Mouse (Mus musculus) ES-Bruce4 (cell line): Measurements from ENCODE around the gene Mtus2.

Experiments used
- CTCF ChIP-seq: IDR thresholded peaks from one replicate; pipeline ENCODE4 v1.8.1; 2011; ENCODE audit warnings: low read depth, low read length
- EP300 ChIP-seq: IDR thresholded peaks from 2 replicates; pipeline ENCODE4 v1.6.1; 2011; ENCODE audit warnings: low read depth, low read length; ENCODE audit not compliant: insufficient read depth
- POLR2A ChIP-seq: IDR thresholded peaks from one replicate; pipeline ENCODE4 v1.8.1; 2011; ENCODE audit warnings: low read length; ENCODE audit not compliant: insufficient read depth

DNA sequence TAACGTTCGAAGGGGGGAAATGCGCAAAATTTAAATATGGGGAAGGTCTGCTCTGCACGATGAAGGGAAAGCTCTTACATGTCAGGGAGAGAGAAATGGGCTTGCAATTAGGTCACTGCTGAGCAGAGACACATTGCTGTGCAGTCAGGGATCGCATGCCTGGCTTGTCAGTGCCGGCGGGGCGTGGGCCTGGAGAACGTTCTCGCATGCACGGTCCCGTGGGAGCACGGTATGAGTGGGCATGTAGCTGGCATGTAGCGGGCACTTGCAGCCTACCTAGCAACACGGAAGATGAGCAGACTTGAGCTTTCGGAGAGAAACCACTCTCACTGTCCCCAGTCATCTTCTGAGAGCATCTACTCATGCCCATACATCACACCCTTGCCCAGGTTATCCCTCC, 266.9 kb downstream of the Mtus2 start:
- TF ChIP-seq CTCF (no peak), POLR2A (no peak), EP300 (no peak)
